Mouse (Mus musculus): ENCODE data around the gene Kmt5c.

DNA sequence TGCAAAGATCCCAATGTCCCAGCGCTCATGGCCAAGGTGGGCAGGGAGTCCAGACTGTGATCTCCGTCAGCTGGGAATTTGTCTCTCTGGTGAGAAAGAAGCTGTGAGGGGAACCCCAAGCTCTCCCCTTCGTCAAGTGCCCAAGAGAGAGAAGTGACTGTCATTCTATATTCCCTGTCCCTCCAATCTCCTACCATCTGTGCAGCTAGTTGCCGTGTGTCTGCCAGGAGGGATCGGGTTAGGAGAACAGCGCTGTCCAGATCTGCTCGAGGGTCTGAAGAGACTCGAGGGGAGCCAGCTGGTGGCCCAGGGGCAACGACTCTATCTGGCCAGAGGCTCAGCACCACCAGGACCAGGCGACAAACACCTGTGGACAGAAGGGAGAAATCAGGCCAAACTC, 36.2 kb downstream of the Kmt5c start:
- TF ChIP-seq CTCF (IDR thresholded peaks at IDR 0.05; ENCODE audit: low read depth, low read length) (no peak), POLR2A (IDR thresholded peaks at IDR 0.05; ENCODE audit: extremely low read depth, insufficient read depth, low read length) (no peak)

All from liver, adult 2 months (tissue).